Mouse (Mus musculus) embryonic fibroblast, embryonic 13.5 days (primary cell): Measurements from ENCODE around the gene Ryr1. TPM values are rescaled to one million over a fixed set of nuclear protein-coding genes. Genes with fewer than 3 reads are reported as not detected.

ENCODE experiments used
- H3K27ac ChIP-seq: 2 replicates; pipeline ENCODE4 v1.5.1; 2012; ENCODE audit warnings: low read length, control low read depth, inconsistent platforms; ENCODE audit not compliant: insufficient read depth
- H3K4me1 ChIP-seq: 2 replicates; pipeline ENCODE4 v1.6.1; 2011; ENCODE audit warnings: low read length; ENCODE audit not compliant: control insufficient read depth, insufficient read depth
- H3K4me3 ChIP-seq: 2 replicates; pipeline ENCODE4 v1.5.1; 2011; ENCODE audit warnings: mild to moderate bottlenecking, control low read depth, low read length; ENCODE audit not compliant: insufficient read depth
- CTCF ChIP-seq: IDR thresholded peaks from 2 replicates; pipeline ENCODE4 v1.5.1; 2011; ENCODE audit warnings: mild to moderate bottlenecking, control low read depth, low read length, moderate library complexity, borderline replicate concordance; ENCODE audit not compliant: insufficient read depth
- POLR2A ChIP-seq: IDR thresholded peaks from 2 replicates; pipeline ENCODE4 v1.6.1; 2011; ENCODE audit warnings: low read depth, mild to moderate bottlenecking, control low read depth, low read length, moderate library complexity
- polyA plus RNA-seq: library from polyadenylated mRNA; stranded (reverse); fragments of >200 nt; gene quantifications from 2 replicates; pipeline ENCODE4 v1.2.4, GENCODE M21; 2011; ENCODE audit warnings: low read depth; ENCODE audit not compliant: missing spikeins, insufficient read length

The Ryr1 gene
- polyA plus RNA-seq, 1 experiment, result 0.28 TPM

- H3K27ac ChIP-seq, result no peak overlapping the region
- no peaks in the 10 kb centered on the region for H3K4me1 ChIP-seq
- TF ChIP-seq POLR2A (no peak), CTCF (no peak)
- no peak overlapping the region for H3K4me3 ChIP-seq
Observed at GRCm38 (mm10) chr7:29052821-29053220, 72.2 kb downstream of the Ryr1 start.

- no peak for TF ChIP-seq CTCF
- TF ChIP-seq POLR2A, result no peak
- Histone ChIP-seq H3K27ac (no peak overlapping the region), H3K4me1 (no peaks in the 10 kb centered on the region), H3K4me3 (no peak overlapping the region)
Observed at GRCm38 (mm10) chr7:29050797-29051196, 74.2 kb downstream of the Ryr1 start.

DNA sequence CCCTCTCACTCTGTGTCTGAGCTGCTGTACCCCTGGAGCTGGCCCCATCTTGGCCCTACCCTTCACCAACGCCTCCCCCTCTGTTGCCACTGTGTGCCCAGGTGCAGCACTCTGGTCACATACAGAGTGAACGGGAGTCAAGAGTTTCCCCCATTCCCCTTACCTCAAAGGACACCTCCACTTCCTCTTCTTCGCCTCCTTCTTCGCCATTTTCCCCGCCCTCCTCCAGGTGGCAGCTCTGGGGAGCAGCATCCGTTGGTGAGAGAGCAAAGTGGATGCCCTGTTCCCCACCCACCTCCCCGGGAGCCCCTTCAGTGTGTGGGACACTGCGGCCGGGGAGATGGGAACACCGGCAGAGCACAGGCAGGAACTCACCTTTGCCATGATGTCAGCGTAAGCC lies 76.4 kb downstream of the Ryr1 start:
- Histone ChIP-seq H3K4me1 (no peaks in the 10 kb centered on the region), H3K27ac (no peak overlapping the region), H3K4me3 (no peak overlapping the region)
- TF ChIP-seq CTCF (no peak), POLR2A (no peak)

DNA sequence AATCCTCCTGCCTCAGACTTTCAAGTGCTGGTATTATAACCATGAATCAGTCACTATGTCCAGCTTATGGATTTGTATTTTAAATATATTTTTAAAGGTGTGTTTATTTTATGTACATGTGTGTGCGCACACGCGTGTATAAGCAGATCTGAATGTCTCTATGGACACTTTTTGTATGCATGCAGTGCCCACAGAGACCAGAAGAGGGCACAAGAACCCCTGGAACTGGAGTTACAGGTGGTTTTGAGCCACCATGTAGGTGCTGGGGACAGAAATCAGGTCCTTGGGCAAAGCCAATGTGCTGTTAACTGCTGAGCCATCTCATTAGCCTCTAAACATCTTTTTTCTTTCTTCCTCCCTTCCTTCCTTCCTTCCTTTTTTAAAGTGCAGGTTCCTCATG lies 76.9 kb downstream of the Ryr1 start:
- no peak overlapping the region for H3K4me3 ChIP-seq
- H3K4me1 ChIP-seq, result no peaks in the 10 kb centered on the region
- TF ChIP-seq POLR2A (no peak), CTCF (no peak)
- H3K27ac ChIP-seq, result no peak overlapping the region

DNA sequence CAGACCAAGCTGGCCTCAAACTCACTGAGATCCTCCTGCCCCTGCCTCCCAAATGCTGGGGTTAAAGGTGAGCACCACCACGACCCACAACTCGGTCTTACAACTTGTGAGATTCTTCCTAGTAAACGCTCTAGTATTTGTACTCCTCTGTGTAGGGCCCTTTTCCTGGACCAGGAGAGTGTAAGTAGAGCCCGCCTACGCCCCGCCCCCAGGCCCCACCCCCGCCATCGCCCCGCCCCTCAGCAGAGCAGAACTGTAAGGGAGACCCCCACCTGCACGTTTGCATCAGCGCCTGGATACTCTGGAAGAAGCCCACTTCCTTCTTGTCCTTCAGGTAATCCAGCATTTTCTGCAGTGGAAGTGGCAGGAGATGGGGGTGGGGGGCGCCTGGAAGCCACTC lies 78.4 kb downstream of the Ryr1 start:
- no peak for TF ChIP-seq POLR2A
- no peak for TF ChIP-seq CTCF
- Histone ChIP-seq H3K4me1 (no peaks in the 10 kb centered on the region), H3K4me3 (no peak overlapping the region), H3K27ac (no peak overlapping the region)

DNA sequence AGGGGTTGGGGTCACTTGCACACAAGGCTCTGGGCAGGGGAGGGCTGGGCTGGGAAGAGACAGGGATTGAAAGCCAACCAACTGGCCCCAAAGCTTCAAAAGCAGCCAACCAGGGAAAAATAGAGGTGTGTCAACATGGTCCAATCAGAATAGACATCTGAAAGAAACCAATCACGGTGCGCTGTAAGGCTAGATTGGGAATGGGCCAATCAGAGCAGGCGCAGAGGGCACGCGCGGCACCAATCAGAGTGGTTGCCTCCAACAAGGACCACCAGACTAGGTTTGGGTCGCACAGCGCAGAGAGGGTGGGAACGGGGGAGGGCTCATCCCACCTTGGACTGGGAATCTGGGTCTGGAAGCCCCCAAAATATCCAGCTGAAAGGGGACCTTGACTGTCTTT lies 80.7 kb downstream of the Ryr1 start:
- no peak overlapping the region for H3K27ac ChIP-seq
- no peaks in the 10 kb centered on the region for H3K4me1 ChIP-seq
- no peak overlapping the region for H3K4me3 ChIP-seq
- TF ChIP-seq POLR2A, result no peak
- no peak for TF ChIP-seq CTCF

DNA sequence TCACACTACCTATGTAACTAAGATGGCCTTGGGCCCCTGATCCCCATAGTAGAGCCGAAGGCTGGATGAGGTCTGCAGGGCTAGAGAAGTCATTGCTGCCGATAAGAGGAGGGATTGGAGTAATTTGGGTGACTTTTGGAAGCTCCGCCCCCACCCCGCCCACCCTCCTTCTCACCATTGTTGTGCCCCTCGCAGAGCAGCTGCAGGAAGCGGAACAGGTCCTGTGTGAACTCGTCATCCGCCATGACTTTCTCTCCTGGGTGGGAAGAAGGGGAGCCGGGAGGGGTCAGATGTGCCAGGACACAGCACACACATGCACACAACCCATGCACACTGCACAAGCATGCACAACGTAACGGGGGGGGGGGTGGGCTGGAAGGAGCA lies 81.3 kb downstream of the Ryr1 start:
- no peak overlapping the region for H3K27ac ChIP-seq

DNA sequence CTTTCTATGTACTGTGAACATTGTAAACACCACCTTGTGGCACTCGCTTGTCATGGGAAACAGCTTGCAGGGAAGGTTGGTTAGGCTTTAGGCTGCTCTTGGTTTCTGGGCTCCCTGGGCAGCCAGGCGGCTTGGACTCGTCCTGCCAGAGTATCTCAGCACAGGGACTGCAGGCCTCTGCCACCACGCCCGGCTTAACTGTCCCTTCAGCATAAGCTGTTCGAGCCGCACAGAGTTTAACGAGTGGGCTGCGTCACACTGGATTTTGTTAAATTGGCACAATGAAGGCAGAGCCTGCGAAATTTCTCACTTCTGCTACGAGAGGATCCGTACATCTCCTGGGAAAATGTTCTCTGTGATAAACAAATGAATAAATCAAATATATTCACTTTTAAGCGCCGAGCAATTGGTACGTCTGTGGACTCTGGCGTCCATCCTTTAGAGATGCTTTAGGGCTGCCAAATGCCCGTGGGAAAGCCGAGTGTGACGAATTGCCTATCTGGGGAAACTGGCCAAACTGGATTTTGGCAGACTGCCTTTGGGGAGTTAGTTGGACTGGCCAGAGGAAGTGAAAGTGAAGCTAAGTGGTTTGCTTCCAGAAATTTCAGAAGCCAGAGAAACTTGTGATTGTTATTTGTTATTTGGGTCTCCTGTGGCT lies 81.8 kb downstream of the Ryr1 start:
- Histone ChIP-seq H3K27ac (no peak overlapping the region), H3K4me3 (no peak overlapping the region), H3K4me1 (no peaks in the 10 kb centered on the region; the same call in 1 of the 2 replicates)
- TF ChIP-seq CTCF (no peak), POLR2A (no peak)

More for the DNA sequence above, 81.3 kb downstream of the Ryr1 start:
- no peak for TF ChIP-seq CTCF
- TF ChIP-seq POLR2A, result no peak
- Histone ChIP-seq H3K4me3 (no peak overlapping the region), H3K4me1 (no peaks in the 10 kb centered on the region; the same call in 1 of the 2 replicates)

GRCm38 (mm10) chr7:29041194-29041593 lies 83.8 kb downstream of the Ryr1 start:
- H3K27ac ChIP-seq, result no peak overlapping the region
- H3K4me1 ChIP-seq, result no peaks in the 10 kb centered on the region; the same call in 1 of the 2 replicates
- no peak overlapping the region for H3K4me3 ChIP-seq
- TF ChIP-seq POLR2A (no peak), CTCF (no peak)

DNA sequence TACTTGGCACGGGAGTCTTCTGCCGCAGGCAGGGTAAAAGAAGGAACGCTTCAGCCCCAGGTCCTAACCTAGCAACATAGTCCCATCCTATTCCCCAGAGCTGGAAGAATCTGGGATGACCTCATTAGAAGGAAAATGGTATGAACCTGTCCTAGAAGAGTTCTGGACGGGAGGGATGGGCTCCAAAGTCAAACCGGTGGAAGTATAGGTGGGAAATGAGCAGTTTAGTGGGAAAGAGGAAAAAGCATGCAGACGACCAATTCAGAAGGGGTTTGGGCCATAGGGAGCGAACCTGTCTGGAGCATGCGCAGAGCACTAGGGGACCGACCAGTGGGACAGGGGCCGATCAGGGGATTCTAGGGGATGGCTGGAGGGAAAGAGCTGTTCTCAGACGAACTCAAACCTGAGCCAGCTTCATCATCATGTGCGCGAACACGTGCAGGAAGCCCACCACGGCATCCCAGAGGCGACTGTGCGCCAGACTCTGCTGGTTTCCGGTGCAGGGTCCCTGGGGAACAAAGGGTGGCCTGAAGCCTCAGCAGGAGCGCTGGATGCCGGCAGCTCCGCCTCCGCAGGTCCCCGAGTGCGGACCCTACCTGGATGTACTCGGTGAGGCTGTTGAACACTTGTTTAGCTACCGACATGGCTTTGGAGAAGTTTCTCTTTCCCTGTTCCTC lies 84.9 kb downstream of the Ryr1 start:
- Histone ChIP-seq H3K27ac (no peak overlapping the region), H3K4me3 (peak overlapping the region; percentile 40), H3K4me1 (no peaks in the 10 kb centered on the region; the same call in 1 of the 2 replicates)
- TF ChIP-seq POLR2A (no peak), CTCF (no peak)
